Mouse (Mus musculus): ENCODE results near the gene Ugt1a6b. TPM values are rescaled to one million over a fixed set of nuclear protein-coding genes. Genes with fewer than 3 reads are reported as not detected.
A peak's percentile ranks its signal among the peaks of the same experiment; 100 is the strongest.
"Not testable (repeated sequence)": the region's sequence is repeated elsewhere in the genome, so short reads cannot be mapped to it uniquely, and the experiment has no call there.

The Ugt1a6b gene
- total RNA-seq, 2 experiments from 2014 or later = 0.81 to 1.5 TPM

DNA sequence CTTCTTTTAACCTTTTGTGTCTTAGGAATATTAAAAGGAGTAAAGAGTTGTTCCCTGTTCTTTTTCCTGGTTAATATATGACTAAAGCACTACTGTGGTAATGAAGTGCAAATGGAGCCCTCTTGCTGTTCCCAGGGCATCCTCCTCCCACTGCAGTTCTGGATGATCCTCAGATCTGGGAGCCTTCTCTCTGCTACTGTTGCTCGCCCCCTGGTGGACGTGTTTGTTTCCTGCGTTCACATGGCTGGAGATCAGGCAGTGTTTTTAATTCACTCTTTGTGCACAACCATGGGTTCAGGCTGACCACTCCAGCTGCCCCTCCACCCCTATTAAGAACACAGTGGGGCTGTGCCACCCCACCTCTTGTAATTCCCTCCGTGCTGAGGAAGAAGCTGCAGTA, 17.5 kb downstream of the Ugt1a6b start:
- not testable (repeated sequence) for DNase-seq (ENCODE audit: low spot score in 2 of 2)

GRCm38 (mm10) chr1:88121521-88121920, 18.5 kb downstream of the Ugt1a6b start:
- not testable (repeated sequence) for DNase-seq (ENCODE audit: low spot score in 2 of 2)

DNA sequence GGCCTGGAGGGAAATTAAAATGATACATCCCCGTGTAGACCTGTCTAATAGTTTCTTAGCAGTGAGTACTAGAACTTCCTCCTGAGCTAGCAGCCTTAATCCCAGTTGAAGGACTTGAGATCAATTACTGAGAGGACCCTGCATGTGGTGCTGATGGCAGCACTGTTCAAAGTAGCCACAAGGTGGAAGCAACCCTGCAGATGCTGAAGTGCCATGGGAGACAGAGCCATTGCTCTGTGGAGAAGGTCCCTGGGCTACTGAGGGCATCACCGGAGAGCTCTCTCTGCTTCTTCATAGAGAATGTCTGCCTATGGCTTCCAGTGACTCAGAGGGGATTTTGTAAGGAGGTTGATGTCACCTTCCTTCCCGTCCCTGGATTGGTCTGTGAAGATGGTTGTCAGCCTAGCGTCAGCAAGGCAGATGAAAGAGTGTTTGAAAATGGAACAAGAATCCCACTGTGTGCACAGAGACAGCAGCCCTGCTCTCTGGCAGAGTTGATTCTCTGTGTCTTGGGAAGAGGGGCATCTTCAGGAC, 22.8 kb downstream of the Ugt1a6b start:
- not testable (repeated sequence) for DNase-seq (ENCODE audit: low spot score in 2 of 2)

DNA sequence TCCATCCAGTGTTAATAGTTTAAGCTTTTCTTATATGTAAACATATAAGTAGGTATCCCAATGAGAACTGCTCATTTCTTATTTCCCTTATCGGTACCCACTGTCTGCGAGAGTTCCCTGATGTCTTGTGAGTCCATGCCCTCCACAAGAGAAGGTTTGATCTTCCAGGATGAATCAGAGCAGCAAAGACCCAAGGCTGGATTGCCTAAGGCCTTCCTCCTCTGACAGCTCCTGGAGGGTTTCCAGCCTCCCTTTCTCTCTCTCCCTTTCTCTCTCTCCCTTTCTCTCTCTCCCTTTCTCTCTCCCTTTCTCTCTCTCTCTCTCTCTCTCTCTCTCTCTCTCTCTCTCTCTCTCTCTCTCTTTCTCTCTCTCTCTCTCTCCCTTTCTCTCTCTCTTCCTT, 26.0 kb downstream of the Ugt1a6b start:
- not testable (repeated sequence) for DNase-seq (ENCODE audit: low spot score in 2 of 2)

DNA sequence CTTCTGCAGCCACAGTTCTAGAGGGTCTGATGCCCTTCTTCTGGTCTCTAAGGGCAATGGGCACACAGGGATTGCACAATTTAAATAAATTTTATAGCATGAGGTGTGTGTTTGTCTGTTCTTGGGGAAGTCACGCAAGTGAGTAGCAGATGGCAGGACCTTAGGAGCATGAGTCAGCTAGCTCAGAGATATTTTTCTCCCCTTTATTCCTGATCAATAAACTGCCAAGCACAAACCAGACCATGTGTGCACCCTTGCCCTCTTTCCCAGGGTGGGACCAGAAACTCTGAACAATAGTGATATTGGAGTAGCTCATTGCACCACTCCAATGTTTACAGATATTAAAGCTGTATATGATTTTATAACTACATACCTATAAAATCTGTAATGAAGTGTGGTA, 27.2 kb downstream of the Ugt1a6b start:
- not testable (repeated sequence) for DNase-seq (ENCODE audit: low spot score in 2 of 2)

- no peak for DNase-seq (ENCODE audit: low spot score in 2 of 2)
Measured at GRCm38 (mm10) chr1:88133908-88134456, 30.9 kb downstream of the Ugt1a6b start.

DNA sequence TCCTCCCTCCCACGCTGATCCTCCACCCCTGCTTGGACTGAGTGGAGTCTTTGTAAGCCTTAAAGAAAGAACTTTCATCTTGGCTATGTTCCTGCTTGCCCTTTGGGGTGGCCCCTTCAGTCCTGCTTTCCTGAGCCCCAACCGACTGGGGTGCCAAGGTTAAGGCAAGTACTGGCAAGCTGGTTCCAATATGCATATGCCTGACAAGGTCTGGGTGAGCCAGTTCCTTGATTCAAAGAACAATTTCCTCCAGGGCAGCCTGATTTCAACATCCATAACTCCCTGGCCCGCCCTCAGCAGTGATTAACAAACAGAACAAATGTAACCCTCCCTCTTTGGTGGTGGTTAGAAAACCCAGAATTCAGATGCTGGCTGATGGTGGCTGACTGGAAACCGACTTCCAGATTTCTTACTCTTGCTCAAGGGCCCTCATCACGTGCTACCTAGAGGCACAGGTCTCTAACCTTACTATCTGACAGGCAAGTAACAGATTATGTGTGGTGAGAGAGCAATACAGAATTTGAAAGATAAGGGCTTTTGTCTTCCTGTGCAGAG, 31.5 kb downstream of the Ugt1a6b start, which contains the start of gene Ugt1a6a:
TSS of gene Ugt1a6a (plus strand) at position 353 of the 555 bp plus-strand sequence.
- DNase-seq (ENCODE audit: low spot score in 2 of 2) = peak in 1 of 2 experiments; percentile 8

GRCm38 (mm10) chr1:88135229-88135904, 32.3 kb downstream of the Ugt1a6b start:
- not testable (repeated sequence) for DNase-seq (ENCODE audit: low spot score in 2 of 2)

- DNase-seq (ENCODE audit: low spot score in 2 of 2) = no peak
Measured at GRCm38 (mm10) chr1:88136646-88137045, 33.6 kb downstream of the Ugt1a6b start.

GRCm38 (mm10) chr1:88137264-88137663, 34.2 kb downstream of the Ugt1a6b start:
- DNase-seq (ENCODE audit: low spot score in 2 of 2) = no peak

- no peak for DNase-seq (ENCODE audit: low spot score in 2 of 2)
Measured at GRCm38 (mm10) chr1:88138145-88138544, 35.1 kb downstream of the Ugt1a6b start.

DNA sequence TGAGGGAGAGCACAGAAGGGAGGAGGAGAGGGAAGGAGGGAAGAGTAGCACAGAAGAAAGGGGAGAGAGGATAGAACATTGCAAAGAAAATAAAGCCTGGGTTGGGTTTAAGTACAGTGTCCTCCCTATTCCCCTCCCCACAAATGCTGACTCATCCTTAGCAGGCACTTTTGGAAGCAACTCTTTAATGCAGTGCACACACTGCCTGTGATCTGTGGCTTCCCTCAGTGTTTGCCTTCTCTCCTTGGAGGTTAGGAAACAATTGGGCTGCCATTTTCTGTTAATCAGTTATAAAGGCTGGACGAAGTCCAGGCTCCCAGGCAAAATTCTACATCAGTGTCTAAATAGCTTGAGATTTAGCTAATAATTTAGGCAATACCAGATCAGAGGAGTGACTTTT, 37.4 kb downstream of the Ugt1a6b start:
- not testable (repeated sequence) for DNase-seq (ENCODE audit: low spot score in 2 of 2)

GRCm38 (mm10) chr1:88143966-88144675, 41.1 kb downstream of the Ugt1a6b start:
- peak in 1 of 2 experiments; percentile 43 for DNase-seq (ENCODE audit: low spot score in 2 of 2)

GRCm38 (mm10) chr1:88145278-88145677, 42.2 kb downstream of the Ugt1a6b start:
- DNase-seq (ENCODE audit: low spot score in 2 of 2) = not testable (repeated sequence)

GRCm38 (mm10) chr1:88150133-88150532, 47.1 kb downstream of the Ugt1a6b start:
- DNase-seq (ENCODE audit: low spot score in 2 of 2) = not testable (repeated sequence)

- no peak for DNase-seq (ENCODE audit: low spot score in 2 of 2)
Measured at GRCm38 (mm10) chr1:88158430-88158829, 55.4 kb downstream of the Ugt1a6b start.

GRCm38 (mm10) chr1:88165711-88166110, 62.7 kb downstream of the Ugt1a6b start, which contains the start of gene Ugt1a5:
TSS of gene Ugt1a5 (plus strand) at chr1:88166012.
- no peak for DNase-seq (ENCODE audit: low spot score in 2 of 2)

- DNase-seq (ENCODE audit: low spot score in 2 of 2) = not testable (repeated sequence)
Measured at GRCm38 (mm10) chr1:88172190-88172589, 69.1 kb downstream of the Ugt1a6b start.

GRCm38 (mm10) chr1:88179657-88180056, 76.6 kb downstream of the Ugt1a6b start:
- DNase-seq (ENCODE audit: low spot score in 2 of 2) = no peak

DNA sequence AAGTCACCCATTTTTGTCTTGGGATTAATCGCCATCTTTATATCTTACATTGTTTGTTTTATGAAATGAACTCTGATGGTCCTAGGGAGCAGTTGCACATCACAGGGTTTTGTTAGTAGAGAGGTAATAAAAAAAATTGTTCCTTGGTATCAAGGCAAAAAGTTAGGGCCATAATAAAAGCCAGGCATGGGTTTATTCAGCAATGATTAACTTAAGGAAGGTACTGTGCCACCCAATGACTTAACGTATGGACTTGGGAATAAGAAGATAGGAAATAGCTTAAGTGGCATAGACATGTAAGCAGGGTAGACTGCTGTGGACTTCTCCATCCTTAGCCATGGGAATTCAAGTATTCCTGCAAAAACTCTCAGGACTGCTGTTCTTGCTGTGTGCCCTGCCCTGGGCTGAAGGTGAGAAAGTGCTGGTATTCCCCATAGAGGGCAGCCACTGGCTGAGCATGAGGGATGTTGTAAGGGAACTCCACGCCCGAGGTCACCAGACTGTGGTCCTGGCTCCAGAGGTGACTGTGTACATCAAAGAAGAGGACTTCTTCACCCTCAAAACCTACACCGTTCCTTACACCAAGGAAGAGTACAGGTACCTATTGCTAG, 83.4 kb downstream of the Ugt1a6b start:
- DNase-seq (ENCODE audit: low spot score in 2 of 2) = no peak

DNA sequence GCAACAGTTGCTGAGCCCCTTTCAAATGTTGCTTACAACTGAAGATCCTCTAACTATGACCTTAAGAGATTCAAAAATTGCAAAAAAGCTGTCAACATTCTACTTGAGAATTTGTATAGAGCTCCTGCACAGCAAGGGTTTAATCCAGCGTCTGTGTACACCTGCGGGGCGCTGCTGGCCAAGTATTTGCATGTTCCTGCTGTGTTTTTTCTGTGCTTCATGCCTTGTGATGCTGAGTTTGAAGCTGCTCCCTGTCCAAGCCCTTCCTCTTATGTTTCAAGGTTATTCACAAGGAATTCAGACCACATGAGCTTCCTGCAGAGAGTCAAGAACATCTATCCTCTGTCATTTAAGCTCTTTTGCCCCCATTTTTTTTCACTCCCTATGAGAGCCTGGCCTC, 89.1 kb downstream of the Ugt1a6b start:
- DNase-seq (ENCODE audit: low spot score in 2 of 2) = no peak

Measured in gastrocnemius, postnatal 4 days (tissue).